Mouse (Mus musculus) spleen, adult 18-20 months (tissue): ENCODE results near the gene Tas2r119.

ENCODE experiments used
- DNase-seq, 2 experiments: peaks; one replicate each; pipeline ENCODE4 v3.0.0; 2022; ENCODE audit warnings: mixed read lengths in 2 of 2

The Tas2r119 gene

DNA sequence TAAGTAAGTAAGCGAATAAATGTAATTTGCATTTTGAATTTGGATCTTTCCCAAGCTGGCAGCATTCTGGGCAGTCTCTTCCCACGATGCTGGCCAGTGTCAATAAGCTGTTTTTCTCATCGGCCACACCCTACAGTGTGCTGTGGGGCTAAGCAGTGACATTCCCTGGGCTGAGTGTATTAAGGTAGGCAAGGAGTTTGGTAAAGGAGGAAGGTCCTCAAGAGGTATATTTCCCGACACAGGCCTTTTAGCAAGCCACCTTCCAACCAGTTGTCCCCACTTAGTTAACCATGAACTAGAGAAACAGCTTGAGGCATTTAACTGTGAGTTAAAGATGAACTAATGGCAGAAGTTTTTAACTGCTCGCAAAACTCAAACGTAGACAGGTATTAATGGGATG lies 49.3 kb downstream of the Tas2r119 start:
- DNase-seq = no peak

DNA sequence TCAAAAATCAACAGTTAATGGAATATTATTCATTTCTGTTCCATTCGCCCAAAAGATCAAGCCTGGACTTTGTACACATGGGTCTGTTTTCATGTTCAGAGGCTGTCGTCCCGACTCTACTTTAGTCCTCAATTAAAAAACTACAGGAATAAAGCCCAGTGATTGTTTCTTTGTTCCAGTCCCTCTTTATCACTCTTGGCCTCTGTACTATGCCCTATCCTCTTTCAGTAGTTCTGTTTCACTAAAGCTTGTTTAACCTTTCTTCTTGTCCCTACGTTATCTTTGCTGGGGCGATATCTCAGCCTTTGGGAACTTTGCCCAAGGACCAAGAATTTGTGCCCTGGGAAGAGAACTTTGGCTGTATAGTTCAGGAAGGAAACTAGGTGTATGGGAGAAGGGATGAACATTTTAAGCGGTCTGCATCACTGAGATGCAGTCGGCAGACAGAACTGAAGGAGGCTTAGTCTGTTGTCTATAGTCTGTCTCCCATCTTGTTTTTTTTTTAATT lies 49.9 kb downstream of the Tas2r119 start:
- no peak for DNase-seq
